Mouse (Mus musculus) lung, embryonic 14.5 days (tissue): Measurements from ENCODE around the gene Cxcr6. TPM values are rescaled to one million over a fixed set of nuclear protein-coding genes. Genes with fewer than 3 reads are reported as not detected.

Experiments used
- ATAC-seq: fragments of 200-750 bp; cut with Nextera tagmentation; 2 replicates; pipeline ENCODE4 v1.8.0; 2017; ENCODE audit warnings: mild to moderate bottlenecking, moderate TSS enrichment, moderate library complexity; ENCODE audit not compliant: insufficient read depth
- DNase-seq: peaks from one replicate; pipeline ENCODE4 v3.0.0-alpha.2; 2015
- H3K27ac ChIP-seq: fragments of 300-500 bp; sonication (generic); 2 replicates; pipeline ENCODE4 v1.5.1; 2014; ENCODE audit warnings: low read depth, mild to moderate bottlenecking, moderate library complexity
- H3K27me3 ChIP-seq: fragments of 300-500 bp; sonication (generic); 2 replicates; pipeline ENCODE4 v1.6.1; 2014; ENCODE audit warnings: low read length, control low read depth; ENCODE audit not compliant: insufficient read depth
- H3K36me3 ChIP-seq: fragments of 300-500 bp; sonication (generic); 2 replicates; pipeline ENCODE4 v1.6.1; 2014; ENCODE audit warnings: control low read depth; ENCODE audit not compliant: insufficient read depth
- H3K4me1 ChIP-seq: fragments of 300-500 bp; sonication (generic); 2 replicates; pipeline ENCODE4 v1.6.1; 2014; ENCODE audit warnings: antibody characterized with exemption, control low read depth; ENCODE audit not compliant: insufficient read depth
- H3K4me2 ChIP-seq: fragments of 300-500 bp; sonication (generic); 2 replicates; pipeline ENCODE4 v1.6.1; 2014; ENCODE audit warnings: mild to moderate bottlenecking
- H3K4me3 ChIP-seq: fragments of 300-500 bp; sonication (generic); 2 replicates; pipeline ENCODE4 v1.5.1; 2014; ENCODE audit warnings: low read depth, low read length
- H3K9ac ChIP-seq: fragments of 300-500 bp; sonication (generic); 2 replicates; pipeline ENCODE4 v1.6.1; 2014
- H3K9me3 ChIP-seq: fragments of 300-500 bp; sonication (generic); 2 replicates; pipeline ENCODE4 v1.6.1; 2016; ENCODE audit warnings: low read depth, low read length, control low read depth
- CTCF ChIP-seq: IDR thresholded peaks from 2 replicates; pipeline ENCODE4 v1.5.1; 2016; ENCODE audit warnings: antibody characterized with exemption, low read depth
- WGBS: fragments of 180-500 bp; shearing (Covaris S2); extraction: QIAGEN DNeasy Blood & Tissue Kit; methylation state at CpG from one replicate; pipeline ENCODE4 v1.1.7; 2014; 5-methylcytosine and 5-hydroxymethylcytosine counted together
- polyA plus RNA-seq: library from polyadenylated mRNA; unstranded; fragments of >200 nt; fragmentation: Nextera tagmentation; extraction: Ambion mirVana; gene quantifications from 2 replicates; pipeline ENCODE4 v1.2.1, GENCODE M21; 2014

Cxcr6 gene
- polyA plus RNA-seq, 1 experiment from 2014 or later: 0.25 TPM

- Histone ChIP-seq H3K27me3 (no peaks in the 10 kb centered on the region), H3K36me3 (peaks cover 9% of the 10 kb centered on the region; the same call in 1 of the 2 replicates), H3K4me3 (no peak overlapping the region), H3K4me2 (no peak overlapping the region), H3K9ac (no peak overlapping the region), H3K9me3 (no peaks in the 10 kb centered on the region), H3K4me1 (no peaks in the 10 kb centered on the region), H3K27ac (no peak overlapping the region)
- no peak for ATAC-seq
- no peak for TF ChIP-seq CTCF
- WGBS: 91% methylated on average over 2 of the region's 2 CpGs
- DNase-seq: no peak
Measured at GRCm38 (mm10) chr9:123802421-123802820, 3.9 kb upstream of the Cxcr6 start.

GRCm38 (mm10) chr9:123802896-123803295 lies 3.4 kb upstream of the Cxcr6 start:
- H3K27ac ChIP-seq: no peak overlapping the region
- no peak overlapping the region for H3K4me2 ChIP-seq
- no peaks in the 10 kb centered on the region for H3K27me3 ChIP-seq
- TF ChIP-seq CTCF: no peak
- H3K9me3 ChIP-seq: no peaks in the 10 kb centered on the region
- no peak for ATAC-seq
- H3K4me3 ChIP-seq: no peak overlapping the region
- H3K36me3 ChIP-seq: 0 out of 2 replicates have a peak, but pooled peaks cover 4% of the 10 kb centered on the region
- no peak for DNase-seq
- H3K9ac ChIP-seq: no peak overlapping the region
- H3K4me1 ChIP-seq: no peaks in the 10 kb centered on the region

- Histone ChIP-seq H3K9ac (no peak overlapping the region), H3K36me3 (peaks cover 4% of the 10 kb centered on the region), H3K4me1 (no peaks in the 10 kb centered on the region), H3K4me3 (no peak overlapping the region), H3K27me3 (no peaks in the 10 kb centered on the region), H3K27ac (no peak overlapping the region), H3K4me2 (no peak overlapping the region), H3K9me3 (no peaks in the 10 kb centered on the region)
- TF ChIP-seq CTCF: no peak
- 83% methylated on average over 2 of the region's 2 CpGs for WGBS
- ATAC-seq (no peak), DNase-seq (no peak)
Measured at GRCm38 (mm10) chr9:123805241-123805640, 1.0 kb upstream of the Cxcr6 start.

GRCm38 (mm10) chr9:123808583-123808982 lies 2.3 kb downstream of the Cxcr6 start:
- DNase-seq (no peak), ATAC-seq (no peak)
- Histone ChIP-seq H3K4me1 (no peaks in the 10 kb centered on the region), H3K4me3 (no peak overlapping the region), H3K27me3 (no peaks in the 10 kb centered on the region), H3K36me3 (peaks cover 19% of the 10 kb centered on the region), H3K9me3 (no peaks in the 10 kb centered on the region), H3K9ac (no peak overlapping the region), H3K27ac (no peak overlapping the region), H3K4me2 (no peak overlapping the region)
- TF ChIP-seq CTCF: no peak
- WGBS: 41% methylated on average over 7 of the region's 7 CpGs

GRCm38 (mm10) chr9:123811831-123812230 lies 5.6 kb downstream of the Cxcr6 start:
- WGBS: 89% methylated on average over 3 of the region's 3 CpGs
- no peak for ATAC-seq
- no peak overlapping the region for H3K9ac ChIP-seq
- H3K4me3 ChIP-seq: no peak overlapping the region
- H3K27me3 ChIP-seq: no peaks in the 10 kb centered on the region
- H3K36me3 ChIP-seq: peaks cover 31% of the 10 kb centered on the region
- no peak for DNase-seq
- no peak overlapping the region for H3K27ac ChIP-seq
- H3K4me1 ChIP-seq: no peaks in the 10 kb centered on the region
- H3K9me3 ChIP-seq: no peaks in the 10 kb centered on the region
- no peak overlapping the region for H3K4me2 ChIP-seq
- no peak for TF ChIP-seq CTCF

GRCm38 (mm10) chr9:123814326-123814725 lies 8.1 kb downstream of the Cxcr6 start:
- Histone ChIP-seq H3K4me2 (no peak overlapping the region), H3K4me1 (no peaks in the 10 kb centered on the region), H3K9ac (no peak overlapping the region), H3K36me3 (peaks cover 43% of the 10 kb centered on the region), H3K27ac (no peak overlapping the region), H3K4me3 (no peak overlapping the region), H3K9me3 (no peaks in the 10 kb centered on the region), H3K27me3 (no peaks in the 10 kb centered on the region)
- DNase-seq (no peak), ATAC-seq (no peak)
- TF ChIP-seq CTCF: no peak
- WGBS: 81% methylated on average over 2 of the region's 2 CpGs

- Histone ChIP-seq H3K9me3 (no peaks in the 10 kb centered on the region), H3K27ac (no peak overlapping the region), H3K4me2 (no peak overlapping the region), H3K27me3 (no peaks in the 10 kb centered on the region), H3K4me3 (no peak overlapping the region), H3K9ac (no peak overlapping the region), H3K4me1 (no peaks in the 10 kb centered on the region), H3K36me3 (peaks cover 44% of the 10 kb centered on the region)
- ATAC-seq (no peak), DNase-seq (no peak)
- WGBS: 75% methylated on average over 4 of the region's 4 CpGs
- no peak for TF ChIP-seq CTCF
Measured at GRCm38 (mm10) chr9:123814821-123815220, 8.5 kb downstream of the Cxcr6 start.

- DNase-seq: no peak
- peaks cover 39% of the 10 kb centered on the region for H3K36me3 ChIP-seq
- 89% methylated on average over 3 of the region's 3 CpGs for WGBS
Measured at GRCm38 (mm10) chr9:123815444-123815843, 9.2 kb downstream of the Cxcr6 start.

More at GRCm38 (mm10) chr9:123815444-123815843, 9.2 kb downstream of the Cxcr6 start:
- TF ChIP-seq CTCF: no peak
- H3K4me1 ChIP-seq: no peaks in the 10 kb centered on the region
- no peak overlapping the region for H3K27ac ChIP-seq
- no peaks in the 10 kb centered on the region for H3K27me3 ChIP-seq
- H3K9ac ChIP-seq: no peak overlapping the region
- no peak for ATAC-seq
- H3K9me3 ChIP-seq: no peaks in the 10 kb centered on the region
- no peak overlapping the region for H3K4me3 ChIP-seq
- no peak overlapping the region for H3K4me2 ChIP-seq
